Mouse (Mus musculus): ENCODE data around the gene Nhsl1. TPM values are rescaled to one million over a fixed set of nuclear protein-coding genes. Genes with fewer than 3 reads are reported as not detected.

The Nhsl1 gene
- total RNA-seq, 2 experiments from 2014 or later = 4.6 to 7.0 TPM

GRCm38 (mm10) chr10:18525726-18526125, 206.9 kb downstream of the Nhsl1 start:
- no peak for TF ChIP-seq CTCF (IDR thresholded peaks at IDR 0.05)
- intact Hi-C loops (cut with DNase I) = loop anchor here (10.0 kb wide), 1 partner anchor 291 kb away; the partner anchor contains the start of gene Ccdc28a

GRCm38 (mm10) chr10:18526184-18526850, 207.5 kb downstream of the Nhsl1 start:
- intact Hi-C loops (cut with DNase I) = loop anchor here (10.0 kb wide), 1 partner anchor 292 kb away; the partner anchor contains the start of gene Ccdc28a
- Histone ChIP-seq H3K27ac (peak overlapping the region; percentile 74), H3K4me3 (peak overlapping the region; percentile 58)
- peak; percentile 77 for DNase-seq
- no peak for TF ChIP-seq CTCF (IDR thresholded peaks at IDR 0.05)

More at GRCm38 (mm10) chr10:18525726-18526125, 206.9 kb downstream of the Nhsl1 start:
- no peak for DNase-seq
- Histone ChIP-seq H3K27ac (peak overlapping the region; percentile 74), H3K4me3 (peak overlapping the region; percentile 58)

- no peak for TF ChIP-seq CTCF (IDR thresholded peaks at IDR 0.05)
- intact Hi-C loops (cut with DNase I) = loop anchor here (10.0 kb wide), 1 partner anchor 292 kb away; the partner anchor contains the start of gene Ccdc28a
- Histone ChIP-seq H3K4me3 (peak overlapping the region; percentile 58), H3K27ac (peak overlapping the region; percentile 74)
- DNase-seq = no peak
Observed at GRCm38 (mm10) chr10:18526851-18527675, 208.3 kb downstream of the Nhsl1 start.

GRCm38 (mm10) chr10:18527766-18528165, 209.0 kb downstream of the Nhsl1 start:
- Histone ChIP-seq H3K4me3 (peak overlapping the region; percentile 58), H3K27ac (peak overlapping the region; percentile 39; the same call in 1 of the 2 replicates)
- DNase-seq = peak; percentile 62
- intact Hi-C loops (cut with DNase I) = loop anchor here (1.0 to 10.0 kb wide), 3 partner anchors 74 to 293 kb away; partner anchors contain the start of gene Ccdc28a
- TF ChIP-seq CTCF (IDR thresholded peaks at IDR 0.05) = no peak

- no peak for DNase-seq
- TF ChIP-seq CTCF (IDR thresholded peaks at IDR 0.05) = peak; percentile 90
- intact Hi-C loops (cut with DNase I) = loop anchor here (1.0 to 10.0 kb wide), 3 partner anchors 75 to 294 kb away; partner anchors contain the start of gene Ccdc28a
- H3K27ac ChIP-seq = peak overlapping the region; percentile 39; the same call in 1 of the 2 replicates
- peak overlapping the region; percentile 58 for H3K4me3 ChIP-seq
Observed at GRCm38 (mm10) chr10:18528475-18528874, 209.7 kb downstream of the Nhsl1 start.

- TF ChIP-seq CTCF (IDR thresholded peaks at IDR 0.05) = no peak; the same call in 1 of the 2 replicates
- Histone ChIP-seq H3K27ac (no peak overlapping the region), H3K4me3 (no peak overlapping the region)
- DNase-seq = no peak
- intact Hi-C loops (cut with DNase I) = loop anchor here (10.0 kb wide), 1 partner anchor 294 kb away; the partner anchor contains the start of gene Ccdc28a
Observed at GRCm38 (mm10) chr10:18529177-18529576, 210.4 kb downstream of the Nhsl1 start.

GRCm38 (mm10) chr10:18530161-18530560, 211.4 kb downstream of the Nhsl1 start:
- DNase-seq = no peak
- Histone ChIP-seq H3K27ac (no peak overlapping the region), H3K4me3 (no peak overlapping the region)
- intact Hi-C loops (cut with DNase I) = no loop called here
- TF ChIP-seq CTCF (IDR thresholded peaks at IDR 0.05) = no peak

GRCm38 (mm10) chr10:18532293-18532692, 213.5 kb downstream of the Nhsl1 start:
- no peak for DNase-seq
- no peak for TF ChIP-seq CTCF (IDR thresholded peaks at IDR 0.05)
- intact Hi-C loops (cut with DNase I) = no loop called here
- Histone ChIP-seq H3K4me3 (no peak overlapping the region), H3K27ac (no peak overlapping the region)

DNA sequence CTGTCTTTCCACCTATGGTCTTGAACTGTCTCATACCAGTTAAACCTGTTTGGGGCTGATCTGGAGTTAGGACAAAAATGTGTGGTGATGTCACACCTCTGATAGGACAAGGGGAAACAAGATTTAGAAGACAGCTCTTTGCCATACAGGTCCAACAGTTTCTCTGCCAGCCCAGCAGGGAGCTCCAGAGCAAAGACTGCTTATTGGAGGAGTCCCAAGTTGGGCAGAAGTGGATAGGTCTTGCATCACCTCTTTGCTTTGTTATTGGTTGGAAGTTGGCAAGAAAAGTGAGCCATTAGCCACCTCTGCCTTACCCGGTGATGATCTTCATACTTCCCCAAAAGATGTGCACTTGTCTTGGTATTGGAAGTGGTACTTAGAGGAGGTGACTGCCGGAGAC, 218.1 kb downstream of the Nhsl1 start:
- intact Hi-C loops (cut with DNase I) = no loop called here
- H3K27ac ChIP-seq = no peak overlapping the region
- TF ChIP-seq CTCF (IDR thresholded peaks at IDR 0.05) = no peak
- DNase-seq = no peak
- no peak overlapping the region for H3K4me3 ChIP-seq

- Histone ChIP-seq H3K27ac (peak overlapping the region; percentile 64), H3K4me3 (peak overlapping the region; percentile 79)
- TF ChIP-seq CTCF (IDR thresholded peaks at IDR 0.05) = no peak
- intact Hi-C loops (cut with DNase I) = no loop called here
- DNase-seq = no peak
Observed at GRCm38 (mm10) chr10:18545309-18545708, 226.5 kb downstream of the Nhsl1 start.

DNA sequence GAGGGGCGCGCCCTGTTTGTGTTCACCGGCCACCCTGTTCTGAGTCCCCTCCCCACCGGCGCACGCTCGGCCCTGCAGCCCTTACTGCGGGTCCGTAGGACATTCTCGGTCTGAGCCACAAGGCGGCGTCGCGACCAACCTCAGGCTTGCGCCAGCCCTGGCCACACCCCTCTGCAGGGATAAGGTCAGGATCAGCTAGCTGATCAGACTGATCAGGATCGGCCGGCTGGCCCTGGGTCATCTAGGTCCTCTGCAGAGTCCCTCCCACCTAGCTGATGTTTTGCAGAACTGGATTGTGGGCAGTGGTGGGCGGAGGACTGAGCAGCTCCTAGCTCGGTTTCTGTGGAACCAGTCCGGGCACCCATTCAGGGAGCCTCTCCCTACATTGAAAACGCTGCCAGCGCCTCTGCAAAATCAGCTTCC, 227.0 kb downstream of the Nhsl1 start, which contains the start of gene Hebp2:
TSS of gene Hebp2 (minus strand) at position 264 of the 423 bp plus-strand sequence.
- H3K27ac ChIP-seq = peak within 1 kb of the TSS; percentile 64
- peak; percentile 59 for TF ChIP-seq CTCF (IDR thresholded peaks at IDR 0.05)
- H3K4me3 ChIP-seq = peak within 1 kb of the TSS; percentile 79
- intact Hi-C loops (cut with DNase I) = no loop called here
- DNase-seq = peak; percentile 78

DNA sequence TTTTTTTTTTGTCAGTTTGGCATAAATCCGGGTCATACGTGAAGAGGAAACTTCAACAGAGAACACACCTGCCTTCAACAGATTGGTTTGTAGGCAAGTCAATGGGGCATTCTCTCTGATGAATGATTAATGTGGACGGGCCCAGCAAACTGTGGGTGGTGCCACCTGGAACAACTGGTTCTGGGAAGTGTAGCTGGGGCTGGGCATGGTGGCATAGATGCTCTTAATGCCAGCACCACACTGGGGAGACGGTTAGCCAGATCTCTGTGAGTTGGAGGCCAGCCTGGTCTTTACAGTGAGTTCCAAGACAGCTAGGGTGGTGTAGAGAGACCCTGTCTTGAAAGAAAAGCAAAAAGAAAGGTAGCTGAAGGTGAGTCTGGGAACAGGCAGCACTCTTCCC, 228.6 kb downstream of the Nhsl1 start:
- TF ChIP-seq CTCF (IDR thresholded peaks at IDR 0.05) = no peak
- intact Hi-C loops (cut with DNase I) = no loop called here
- no peak overlapping the region for H3K27ac ChIP-seq
- no peak overlapping the region for H3K4me3 ChIP-seq
- DNase-seq = no peak
